Mouse (Mus musculus) cerebellum, adult 2 months (tissue): ENCODE results near the gene AC124502.3. TPM values are rescaled to one million over a fixed set of nuclear protein-coding genes. Genes with fewer than 3 reads are reported as not detected.
A peak's percentile ranks its signal among the peaks of the same experiment; 100 is the strongest.

Experiments used
- DNase-seq, 2 experiments: peaks; one replicate each; pipeline ENCODE4 v3.0.0; 2021
- H3K27ac ChIP-seq: fragments of 200-500 bp; 2 replicates; pipeline ENCODE4 v1.5.1; 2012; ENCODE audit warnings: low read length, control low read depth, inconsistent platforms; ENCODE audit not compliant: insufficient read depth
- H3K27me3 ChIP-seq: fragments of 200-500 bp; 2 replicates; pipeline ENCODE4 v1.6.1; 2012; ENCODE audit warnings: inconsistent platforms, mild to moderate bottlenecking, low read length, moderate library complexity; ENCODE audit not compliant: control insufficient read depth, insufficient read depth
- H3K4me1 ChIP-seq: fragments of 200-500 bp; 2 replicates; pipeline ENCODE4 v1.6.1; 2011; ENCODE audit warnings: low read length; ENCODE audit not compliant: control insufficient read depth, insufficient read depth
- H3K4me3 ChIP-seq: fragments of 200-500 bp; replicated peaks from 2 replicates; pipeline ENCODE3; 2011; ENCODE audit warnings: mild to moderate bottlenecking, low read depth, low read length, control low read depth; ENCODE audit not compliant: insufficient read depth
- CTCF ChIP-seq: fragments of 200-500 bp; IDR thresholded peaks from 2 replicates; pipeline ENCODE4 v1.5.1; 2011; ENCODE audit warnings: low read depth, mild to moderate bottlenecking, control low read depth, low read length, moderate library complexity, borderline replicate concordance; ENCODE audit not compliant: insufficient read depth
- POLR2A ChIP-seq: fragments of 200-500 bp; IDR thresholded peaks from 2 replicates; pipeline ENCODE4 v1.6.1; 2011; ENCODE audit warnings: low read length, control low read depth, borderline replicate concordance; ENCODE audit not compliant: insufficient read depth
- WGBS: fragments of 180-500 bp; shearing (Covaris S2); methylation state at CpG from one replicate; pipeline ENCODE4 v1.1.7; 2018; 5-methylcytosine and 5-hydroxymethylcytosine counted together
- polyA plus RNA-seq: library from polyadenylated mRNA; depleted of rRNA; stranded (reverse); fragments of >200 nt; gene quantifications from 2 replicates; pipeline ENCODE4 v1.2.3, GENCODE M21; 2012

Gene AC124502.3
- polyA plus RNA-seq, 1 experiment, result 5.0 TPM

DNA sequence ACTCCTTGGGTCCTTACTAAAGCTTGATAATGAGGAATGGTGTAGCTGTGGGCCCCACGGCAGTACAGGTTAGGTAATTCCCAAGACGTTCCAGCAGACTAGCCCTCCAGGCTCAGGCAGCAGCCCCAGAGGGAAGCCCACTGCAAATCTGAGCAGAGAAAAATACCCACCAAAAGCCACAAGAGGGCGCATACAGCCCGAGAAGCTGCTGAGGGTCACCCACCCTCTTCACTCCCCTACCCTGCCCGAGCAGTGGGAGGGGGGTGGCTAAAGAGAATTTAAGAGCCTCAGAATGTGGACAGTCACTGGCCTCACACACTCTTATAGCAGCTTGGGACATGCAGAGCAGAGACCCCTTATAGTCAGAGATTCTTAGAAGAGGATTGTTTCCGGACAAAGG lies 17.6 kb downstream of the AC124502.3 start:
- 25% methylated on average over 6 of the region's 6 CpGs for WGBS
- Histone ChIP-seq H3K27me3 (no peaks in the 10 kb centered on the region), H3K4me3 (no peak overlapping the region), H3K4me1 (peaks cover 21% of the 10 kb centered on the region), H3K27ac (no peak overlapping the region)
- no peak for DNase-seq
- peak; percentile 58 for TF ChIP-seq CTCF
- no peak for TF ChIP-seq POLR2A

- 43% methylated on average over 16 of the region's 16 CpGs for WGBS
- Histone ChIP-seq H3K4me3 (no peak overlapping the region), H3K4me1 (peaks cover 6% of the 10 kb centered on the region), H3K27me3 (no peaks in the 10 kb centered on the region), H3K27ac (no peak overlapping the region)
- no peak for DNase-seq
- TF ChIP-seq POLR2A (no peak), CTCF (no peak)
Observed at GRCm38 (mm10) chr19:5057876-5058775, 19.4 kb downstream of the AC124502.3 start.

- 32% methylated on average over 10 of the region's 10 CpGs for WGBS
- no peak for DNase-seq
- no peak for TF ChIP-seq POLR2A
- TF ChIP-seq CTCF, result no peak
- Histone ChIP-seq H3K27me3 (no peaks in the 10 kb centered on the region), H3K4me1 (no peaks in the 10 kb centered on the region), H3K4me3 (no peak overlapping the region), H3K27ac (no peak overlapping the region)
Observed at GRCm38 (mm10) chr19:5058801-5059771, 20.4 kb downstream of the AC124502.3 start.

- WGBS, result 47% methylated on average over 5 of the region's 5 CpGs
Observed at GRCm38 (mm10) chr19:5060365-5061330, 22.0 kb downstream of the AC124502.3 start.

GRCm38 (mm10) chr19:5062041-5062440 lies 23.4 kb downstream of the AC124502.3 start:
- TF ChIP-seq CTCF, result no peak
- TF ChIP-seq POLR2A, result no peak
- Histone ChIP-seq H3K4me1 (no peaks in the 10 kb centered on the region), H3K27ac (no peak overlapping the region), H3K27me3 (no peaks in the 10 kb centered on the region), H3K4me3 (no peak overlapping the region)
- WGBS, result 84% methylated on average over 5 of the region's 5 CpGs
- DNase-seq, result no peak

More at GRCm38 (mm10) chr19:5060365-5061330, 22.0 kb downstream of the AC124502.3 start:
- TF ChIP-seq POLR2A (no peak), CTCF (no peak)
- H3K4me1 ChIP-seq, result no peaks in the 10 kb centered on the region
- H3K4me3 ChIP-seq, result no peak overlapping the region
- DNase-seq, result no peak
- no peaks in the 10 kb centered on the region for H3K27me3 ChIP-seq
- H3K27ac ChIP-seq, result no peak overlapping the region

- WGBS, result 90% methylated on average over 6 of the region's 6 CpGs
- Histone ChIP-seq H3K4me3 (no peak overlapping the region), H3K27me3 (no peaks in the 10 kb centered on the region), H3K27ac (no peak overlapping the region), H3K4me1 (0 out of 2 replicates have a peak, but pooled peaks cover 2% of the 10 kb centered on the region)
- no peak for DNase-seq
- TF ChIP-seq CTCF (no peak), POLR2A (no peak)
Observed at GRCm38 (mm10) chr19:5062446-5062845, 23.8 kb downstream of the AC124502.3 start.
